Mouse (Mus musculus): ENCODE measurements at regions not wholly inside any gene's neighbourhood (a gene's known extent, or its start where the extent isn't known, plus 50 kb on each side); places are given as distances from the start of the nearest gene placed in this dataset.

GRCm38 (mm10) chr17:4868861-4869260 is 125.3 kb upstream of the Arid1b start:
- no peak for TF ChIP-seq CHD2 (IDR thresholded peaks at IDR 0.05; ENCODE audit: low read depth, low read length)
- TF ChIP-seq ZNF384 (IDR thresholded peaks at IDR 0.05; ENCODE audit: low read depth, low read length), result no peak
- TF ChIP-seq ZC3H11A (IDR thresholded peaks at IDR 0.05; ENCODE audit: borderline replicate concordance, low read depth, low read length), result no peak
- TF ChIP-seq MAFK (IDR thresholded peaks at IDR 0.05; ENCODE audit: insufficient read depth, low read depth, low read length), result no peak
- TF ChIP-seq HCFC1 (IDR thresholded peaks at IDR 0.05; ENCODE audit: borderline replicate concordance, insufficient read depth, low read length), result no peak
- H3K4me1 ChIP-seq (ENCODE audit: control insufficient read depth in 2 of 2, insufficient read depth in 2 of 2, low read length in 2 of 2, poor library complexity in 1 of 2), result 0 out of 4 replicates have a peak, but pooled peaks cover 0 to 2% of the 10 kb centered on the region in 2 experiments
- DNase-seq (ENCODE audit: low read depth, low spot score), result no peak
- H3K9ac ChIP-seq (ENCODE audit: insufficient read depth, low read depth, low read length, poor library complexity, severe bottlenecking), result no peak overlapping the region
- H3K4me3 ChIP-seq (ENCODE audit: insufficient read depth in 1 of 2, low read depth in 1 of 2, low read length in 2 of 2, poor library complexity in 1 of 2, severe bottlenecking in 1 of 2), result no peak overlapping the region
- no peaks in the 10 kb centered on the region for H3K36me3 ChIP-seq (ENCODE audit: control insufficient read depth, insufficient read depth, low read length, poor library complexity, severe bottlenecking)
- no peaks in the 10 kb centered on the region for H3K9me3 ChIP-seq (ENCODE audit: control insufficient read depth, insufficient read depth, low read depth, low read length)
- no peak overlapping the region for H3K27ac ChIP-seq (ENCODE audit: insufficient read depth, low read depth, low read length, poor library complexity, severe bottlenecking)
- in situ Hi-C loops (cut with MboI; ENCODE audit: low sequenced_read_pairs in 2 of 2, unreplicated experiment in 2 of 2), result no loop called here

DNA sequence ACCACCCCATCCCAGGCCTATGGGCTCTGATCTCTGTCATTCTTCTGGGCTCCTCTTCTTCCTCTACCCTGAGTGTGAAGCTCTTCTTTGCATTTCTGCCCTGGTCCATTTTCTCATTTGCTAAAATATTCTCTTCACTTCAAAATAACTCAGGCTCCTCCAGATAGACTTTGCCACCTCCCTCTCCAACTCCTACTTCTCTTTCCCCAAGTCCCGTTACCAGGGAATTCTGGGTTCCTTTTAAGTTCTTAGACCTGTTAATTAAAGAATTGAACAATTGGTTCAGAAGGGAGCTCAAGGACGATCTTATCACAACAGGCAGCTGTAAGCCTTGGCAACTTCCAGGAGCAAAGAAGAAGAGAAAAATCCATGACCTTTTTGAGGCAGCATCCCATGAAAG is 122.9 kb upstream of the Arid1b start:
- DNase-seq (ENCODE audit: low read depth, low spot score), result no peak
- Histone ChIP-seq H3K27ac (ENCODE audit: insufficient read depth, low read depth, low read length, poor library complexity, severe bottlenecking) (no peak overlapping the region), H3K4me3 (ENCODE audit: insufficient read depth in 1 of 2, low read depth in 1 of 2, low read length in 2 of 2, poor library complexity in 1 of 2, severe bottlenecking in 1 of 2) (no peak overlapping the region), H3K9ac (ENCODE audit: insufficient read depth, low read depth, low read length, poor library complexity, severe bottlenecking) (no peak overlapping the region), H3K4me1 (ENCODE audit: control insufficient read depth in 2 of 2, insufficient read depth in 2 of 2, low read length in 2 of 2, poor library complexity in 1 of 2) (no peaks in the 10 kb centered on the region), H3K9me3 (ENCODE audit: control insufficient read depth, insufficient read depth, low read depth, low read length) (no peaks in the 10 kb centered on the region), H3K36me3 (ENCODE audit: control insufficient read depth, insufficient read depth, low read length, poor library complexity, severe bottlenecking) (no peaks in the 10 kb centered on the region)
- TF ChIP-seq ZNF384 (IDR thresholded peaks at IDR 0.05; ENCODE audit: low read depth, low read length) (no peak), MAFK (IDR thresholded peaks at IDR 0.05; ENCODE audit: insufficient read depth, low read depth, low read length) (no peak), ZC3H11A (IDR thresholded peaks at IDR 0.05; ENCODE audit: borderline replicate concordance, low read depth, low read length) (no peak), HCFC1 (IDR thresholded peaks at IDR 0.05; ENCODE audit: borderline replicate concordance, insufficient read depth, low read length) (no peak), CHD2 (IDR thresholded peaks at IDR 0.05; ENCODE audit: low read depth, low read length) (no peak)
- in situ Hi-C loops (cut with MboI; ENCODE audit: low sequenced_read_pairs in 2 of 2, unreplicated experiment in 2 of 2), result no loop called here

DNA sequence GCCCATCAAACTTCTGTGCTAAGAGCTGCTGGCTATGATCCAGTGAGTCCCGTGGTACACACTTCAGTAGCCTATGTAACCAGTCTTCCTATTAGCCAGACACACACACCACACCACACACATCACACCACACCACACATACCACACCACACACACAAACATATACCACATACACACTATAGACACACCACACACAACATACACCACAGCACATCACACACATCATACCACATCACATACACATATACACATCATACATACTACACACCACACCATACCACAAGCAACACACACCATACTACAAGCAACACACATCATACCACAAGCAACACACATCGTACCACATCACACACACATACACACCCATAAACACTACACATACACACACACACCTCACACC is 119.7 kb upstream of the Arid1b start:
- Histone ChIP-seq H3K36me3 (ENCODE audit: control insufficient read depth, insufficient read depth, low read length, poor library complexity, severe bottlenecking) (no peaks in the 10 kb centered on the region), H3K4me3 (ENCODE audit: insufficient read depth in 1 of 2, low read depth in 1 of 2, low read length in 2 of 2, poor library complexity in 1 of 2, severe bottlenecking in 1 of 2) (no peak overlapping the region), H3K9ac (ENCODE audit: insufficient read depth, low read depth, low read length, poor library complexity, severe bottlenecking) (no peak overlapping the region), H3K4me1 (ENCODE audit: control insufficient read depth in 2 of 2, insufficient read depth in 2 of 2, low read length in 2 of 2, poor library complexity in 1 of 2) (no peaks in the 10 kb centered on the region), H3K9me3 (ENCODE audit: control insufficient read depth, insufficient read depth, low read depth, low read length) (no peaks in the 10 kb centered on the region), H3K27ac (ENCODE audit: insufficient read depth, low read depth, low read length, poor library complexity, severe bottlenecking) (no peak overlapping the region)
- no peak for DNase-seq (ENCODE audit: low read depth, low spot score)
- in situ Hi-C loops (cut with MboI; ENCODE audit: low sequenced_read_pairs in 2 of 2, unreplicated experiment in 2 of 2), result no loop called here
- TF ChIP-seq ZNF384 (IDR thresholded peaks at IDR 0.05; ENCODE audit: low read depth, low read length) (no peak), CHD2 (IDR thresholded peaks at IDR 0.05; ENCODE audit: low read depth, low read length) (no peak), HCFC1 (IDR thresholded peaks at IDR 0.05; ENCODE audit: borderline replicate concordance, insufficient read depth, low read length) (no peak), MAFK (IDR thresholded peaks at IDR 0.05; ENCODE audit: insufficient read depth, low read depth, low read length) (no peak), ZC3H11A (IDR thresholded peaks at IDR 0.05; ENCODE audit: borderline replicate concordance, low read depth, low read length) (no peak)

GRCm38 (mm10) chr17:4875086-4876046 is 118.8 kb upstream of the Arid1b start:
- TF ChIP-seq MAFK (IDR thresholded peaks at IDR 0.05; ENCODE audit: insufficient read depth, low read depth, low read length) (no peak), CHD2 (IDR thresholded peaks at IDR 0.05; ENCODE audit: low read depth, low read length) (no peak)
- H3K36me3 ChIP-seq (ENCODE audit: control insufficient read depth, insufficient read depth, low read length, poor library complexity, severe bottlenecking), result no peaks in the 10 kb centered on the region
- H3K9me3 ChIP-seq (ENCODE audit: control insufficient read depth, insufficient read depth, low read depth, low read length), result no peaks in the 10 kb centered on the region
- no peak overlapping the region for H3K9ac ChIP-seq (ENCODE audit: insufficient read depth, low read depth, low read length, poor library complexity, severe bottlenecking)
- in situ Hi-C loops (cut with MboI; ENCODE audit: low sequenced_read_pairs in 2 of 2, unreplicated experiment in 2 of 2), result no loop called here
- H3K4me1 ChIP-seq (ENCODE audit: control insufficient read depth in 2 of 2, insufficient read depth in 2 of 2, low read length in 2 of 2, poor library complexity in 1 of 2), result no peaks in the 10 kb centered on the region
- no peak overlapping the region for H3K27ac ChIP-seq (ENCODE audit: insufficient read depth, low read depth, low read length, poor library complexity, severe bottlenecking)
- no peak for DNase-seq (ENCODE audit: low read depth, low spot score)
- no peak overlapping the region for H3K4me3 ChIP-seq (ENCODE audit: insufficient read depth in 1 of 2, low read depth in 1 of 2, low read length in 2 of 2, poor library complexity in 1 of 2, severe bottlenecking in 1 of 2)

Measured in ES-E14 (cell line).